Mouse (Mus musculus) stomach, embryonic 15.5 days (tissue): Measurements from ENCODE around the gene Cilp2. TPM values are rescaled to one million over a fixed set of nuclear protein-coding genes. Genes with fewer than 3 reads are reported as not detected.

ENCODE experiments used
- ATAC-seq: fragments of 200-750 bp; cut with Nextera tagmentation; 2 replicates; pipeline ENCODE4 v1.8.0; 2017; ENCODE audit warnings: low read depth, moderate number of reproducible peaks, moderate TSS enrichment; ENCODE audit not compliant: insufficient read depth, low FRiP score
- H3K27ac ChIP-seq: fragments of 300-500 bp; sonication (generic); 2 replicates; pipeline ENCODE4 v1.5.1; 2015; ENCODE audit warnings: mild to moderate bottlenecking, inconsistent platforms
- H3K27me3 ChIP-seq: fragments of 300-500 bp; sonication (generic); replicated peaks from 2 replicates; pipeline ENCODE4 v1.6.1; 2015; ENCODE audit warnings: inconsistent platforms
- H3K36me3 ChIP-seq: fragments of 300-500 bp; sonication (generic); 2 replicates; pipeline ENCODE4 v1.6.1; 2015; ENCODE audit warnings: inconsistent platforms
- H3K4me1 ChIP-seq: fragments of 300-500 bp; sonication (generic); 2 replicates; pipeline ENCODE4 v1.6.1; 2015; ENCODE audit warnings: inconsistent platforms
- H3K4me2 ChIP-seq: fragments of 300-500 bp; sonication (generic); 2 replicates; pipeline ENCODE4 v1.6.1; 2015; ENCODE audit warnings: mild to moderate bottlenecking, inconsistent platforms
- H3K4me3 ChIP-seq: fragments of 300-500 bp; sonication (generic); replicated peaks from 2 replicates; pipeline ENCODE4 v1.5.1; 2015; ENCODE audit warnings: inconsistent platforms
- H3K9ac ChIP-seq: fragments of 300-500 bp; sonication (generic); 2 replicates; pipeline ENCODE4 v1.6.1; 2015; ENCODE audit warnings: inconsistent platforms
- H3K9me3 ChIP-seq: fragments of 300-500 bp; sonication (generic); 2 replicates; pipeline ENCODE4 v1.6.1; 2016; ENCODE audit warnings: inconsistent platforms
- WGBS: fragments of 180-500 bp; shearing (Covaris S2); methylation state at CpG from one replicate; pipeline ENCODE4 v1.1.7; 2015; 5-methylcytosine and 5-hydroxymethylcytosine counted together
- polyA plus RNA-seq: library from polyadenylated mRNA; unstranded; fragments of >200 nt; fragmentation: Nextera tagmentation; extraction: Ambion mirVana; gene quantifications from 2 replicates; pipeline ENCODE4 v1.2.1, GENCODE M21; 2015

Gene Cilp2
- polyA plus RNA-seq: 0.83 and 0.95 TPM in 2 replicates

- 2% methylated on average over 54 of the region's 60 CpGs for WGBS
- Histone ChIP-seq H3K4me2 (peak within 1 kb of the TSS; percentile 51), H3K9me3 (no peaks in the 10 kb centered on the region), H3K4me1 (peaks cover 31% of the 10 kb centered on the region), H3K4me3 (peak within 1 kb of the TSS; percentile 25), H3K9ac (no peak within 1 kb of the TSS), H3K36me3 (no peaks in the 10 kb centered on the region), H3K27ac (no peak within 1 kb of the TSS), H3K27me3 (peaks cover 83% of the 10 kb centered on the region)
- ATAC-seq: no peak
These were observed at the start of gene Cilp2 for GRCm38 (mm10) chr8:69887289-69888243. TSS of gene Cilp2 (minus strand) at chr8:69887687.

- Histone ChIP-seq H3K27me3 (no peaks in the 10 kb centered on the region), H3K4me3 (no peak overlapping the region), H3K4me1 (peaks cover 27% of the 10 kb centered on the region), H3K9ac (no peak overlapping the region), H3K36me3 (peaks cover 7% of the 10 kb centered on the region; the same call in 1 of the 2 replicates), H3K9me3 (no peaks in the 10 kb centered on the region), H3K27ac (0 out of 2 replicates have a peak overlapping the region, but pooled peaks have one; percentile 16), H3K4me2 (no peak overlapping the region)
- 52% methylated on average over 7 of the region's 7 CpGs for WGBS
- ATAC-seq: peak; percentile 77; the same call in 1 of the 2 replicates
These were observed 48.7 kb upstream of the Cilp2 start for GRCm38 (mm10) chr8:69936050-69936794.

GRCm38 (mm10) chr8:69935431-69935830 is 47.9 kb upstream of the Cilp2 start:
- 0 out of 2 replicates have a peak, but pooled peaks have one; percentile 12 for ATAC-seq
- 89% methylated on average over 3 of the region's 3 CpGs for WGBS
- Histone ChIP-seq H3K4me2 (no peak overlapping the region), H3K9me3 (no peaks in the 10 kb centered on the region), H3K27ac (peak overlapping the region; percentile 16; the same call in 1 of the 2 replicates), H3K4me3 (no peak overlapping the region), H3K4me1 (peaks cover 27% of the 10 kb centered on the region), H3K9ac (no peak overlapping the region), H3K27me3 (no peaks in the 10 kb centered on the region), H3K36me3 (peaks cover 7% of the 10 kb centered on the region; the same call in 1 of the 2 replicates)

- H3K9ac ChIP-seq: no peak overlapping the region
- peaks cover 7% of the 10 kb centered on the region; the same call in 1 of the 2 replicates for H3K36me3 ChIP-seq
- H3K27me3 ChIP-seq: no peaks in the 10 kb centered on the region
- H3K4me3 ChIP-seq: no peak overlapping the region
- ATAC-seq: no peak
- WGBS: 81% methylated on average over 5 of the region's 5 CpGs
- H3K4me1 ChIP-seq: peaks cover 21% of the 10 kb centered on the region
- H3K27ac ChIP-seq: 0 out of 2 replicates have a peak overlapping the region, but pooled peaks have one; percentile 12
- no peaks in the 10 kb centered on the region for H3K9me3 ChIP-seq
- H3K4me2 ChIP-seq: no peak overlapping the region
These were observed 47.1 kb upstream of the Cilp2 start for GRCm38 (mm10) chr8:69934582-69934981.

- no peak overlapping the region for H3K27ac ChIP-seq
- H3K4me3 ChIP-seq: no peak overlapping the region
- no peak for ATAC-seq
- H3K36me3 ChIP-seq: peaks cover 7% of the 10 kb centered on the region; the same call in 1 of the 2 replicates
- H3K27me3 ChIP-seq: no peaks in the 10 kb centered on the region
- H3K4me2 ChIP-seq: no peak overlapping the region
- no peak overlapping the region for H3K9ac ChIP-seq
- H3K9me3 ChIP-seq: no peaks in the 10 kb centered on the region
- WGBS: 69% methylated on average over 2 of the region's 2 CpGs
- H3K4me1 ChIP-seq: peaks cover 21% of the 10 kb centered on the region
These were observed 46.3 kb upstream of the Cilp2 start for GRCm38 (mm10) chr8:69933811-69934210.

GRCm38 (mm10) chr8:69926901-69927300 is 39.4 kb upstream of the Cilp2 start:
- no peak for ATAC-seq
- H3K9ac ChIP-seq: no peak overlapping the region
- H3K4me3 ChIP-seq: no peak overlapping the region

GRCm38 (mm10) chr8:69923986-69924385 is 36.5 kb upstream of the Cilp2 start:
- Histone ChIP-seq H3K9ac (no peak overlapping the region), H3K4me1 (no peaks in the 10 kb centered on the region; the same call in 1 of the 2 replicates), H3K4me3 (no peak overlapping the region), H3K4me2 (no peak overlapping the region), H3K36me3 (0 out of 2 replicates have a peak, but pooled peaks cover 2% of the 10 kb centered on the region), H3K9me3 (no peaks in the 10 kb centered on the region), H3K27me3 (no peaks in the 10 kb centered on the region), H3K27ac (no peak overlapping the region)
- no peak for ATAC-seq
- 57% methylated on average over 1 of the region's 1 CpGs for WGBS

More at GRCm38 (mm10) chr8:69926901-69927300, 39.4 kb upstream of the Cilp2 start:
- H3K27me3 ChIP-seq: no peaks in the 10 kb centered on the region
- H3K4me1 ChIP-seq: no peaks in the 10 kb centered on the region
- H3K4me2 ChIP-seq: no peak overlapping the region
- no peaks in the 10 kb centered on the region for H3K9me3 ChIP-seq
- H3K27ac ChIP-seq: no peak overlapping the region
- H3K36me3 ChIP-seq: 0 out of 2 replicates have a peak, but pooled peaks cover 2% of the 10 kb centered on the region

GRCm38 (mm10) chr8:69921141-69921540 is 33.7 kb upstream of the Cilp2 start:
- Histone ChIP-seq H3K4me3 (no peak overlapping the region), H3K27ac (no peak overlapping the region), H3K4me2 (no peak overlapping the region), H3K27me3 (no peaks in the 10 kb centered on the region), H3K9me3 (no peaks in the 10 kb centered on the region), H3K9ac (no peak overlapping the region), H3K4me1 (no peaks in the 10 kb centered on the region; the same call in 1 of the 2 replicates), H3K36me3 (peaks cover 19% of the 10 kb centered on the region)
- ATAC-seq: no peak
- 85% methylated on average over 2 of the region's 2 CpGs for WGBS

GRCm38 (mm10) chr8:69919876-69920662 is 32.6 kb upstream of the Cilp2 start:
- H3K27me3 ChIP-seq: no peaks in the 10 kb centered on the region
- H3K4me2 ChIP-seq: no peak overlapping the region
- 35% methylated on average over 11 of the region's 11 CpGs for WGBS
- no peak overlapping the region for H3K27ac ChIP-seq
- no peaks in the 10 kb centered on the region; the same call in 1 of the 2 replicates for H3K4me1 ChIP-seq
- no peak overlapping the region for H3K4me3 ChIP-seq
- no peak overlapping the region for H3K9ac ChIP-seq
- H3K9me3 ChIP-seq: no peaks in the 10 kb centered on the region
- ATAC-seq: peak; percentile 27; the same call in 1 of the 2 replicates
- peaks cover 21% of the 10 kb centered on the region for H3K36me3 ChIP-seq

GRCm38 (mm10) chr8:69919010-69919409 is 31.5 kb upstream of the Cilp2 start:
- no peak overlapping the region for H3K4me2 ChIP-seq
- H3K9me3 ChIP-seq: no peaks in the 10 kb centered on the region
- ATAC-seq: peak; percentile 61
- H3K27me3 ChIP-seq: no peaks in the 10 kb centered on the region
- H3K4me3 ChIP-seq: no peak overlapping the region
- H3K27ac ChIP-seq: no peak overlapping the region; the same call in 1 of the 2 replicates
- H3K4me1 ChIP-seq: no peaks in the 10 kb centered on the region; the same call in 1 of the 2 replicates
- WGBS: 52% methylated on average over 1 of the region's 1 CpGs
- peaks cover 28% of the 10 kb centered on the region for H3K36me3 ChIP-seq
- H3K9ac ChIP-seq: no peak overlapping the region

- Histone ChIP-seq H3K4me3 (no peak overlapping the region), H3K27me3 (no peaks in the 10 kb centered on the region), H3K9me3 (no peaks in the 10 kb centered on the region), H3K4me2 (no peak overlapping the region), H3K36me3 (peaks cover 33% of the 10 kb centered on the region), H3K9ac (no peak overlapping the region), H3K4me1 (no peaks in the 10 kb centered on the region; the same call in 1 of the 2 replicates), H3K27ac (no peak overlapping the region)
- no peak for ATAC-seq
These were observed 31.0 kb upstream of the Cilp2 start for GRCm38 (mm10) chr8:69918506-69918905.
